Mouse (Mus musculus): ENCODE measurements around the gene Nfkbid.

Nfkbid gene

GRCm38 (mm10) chr7:30429327-30429726, 7.8 kb downstream of the Nfkbid start:
- intact Hi-C loops (cut with DNase I) = no loop called here

GRCm38 (mm10) chr7:30430191-30430590, 8.7 kb downstream of the Nfkbid start:
- intact Hi-C loops (cut with DNase I) = loop anchor here (5.0 kb wide), 2 partner anchors 33 to 83 kb away; no protein-coding TSS in a partner anchor

- intact Hi-C loops (cut with DNase I) = loop anchor here (1.0 to 5.0 kb wide), 3 partner anchors 34 to 84 kb away; no protein-coding TSS in a partner anchor
These were observed 10.3 kb downstream of the Nfkbid start for GRCm38 (mm10) chr7:30431793-30432192.

- intact Hi-C loops (cut with DNase I) = loop anchor here (5.0 kb wide), 2 partner anchors 37 to 87 kb away; no protein-coding TSS in a partner anchor
These were observed 12.7 kb downstream of the Nfkbid start for GRCm38 (mm10) chr7:30434238-30434637.

GRCm38 (mm10) chr7:30434701-30435100, 13.2 kb downstream of the Nfkbid start:
- intact Hi-C loops (cut with DNase I) = loop anchor here (5.0 kb wide), 3 partner anchors 37 to 87 kb away; no protein-coding TSS in a partner anchor

GRCm38 (mm10) chr7:30435156-30435555, 13.6 kb downstream of the Nfkbid start:
- intact Hi-C loops (cut with DNase I) = loop anchor here (5.0 kb wide), 1 partner anchor 37 kb away; no protein-coding TSS in a partner anchor

GRCm38 (mm10) chr7:30436879-30437278, 15.3 kb downstream of the Nfkbid start:
- intact Hi-C loops (cut with DNase I) = loop anchor here (5.0 kb wide), 1 partner anchor 35 kb away; no protein-coding TSS in a partner anchor

GRCm38 (mm10) chr7:30439734-30440133, 18.2 kb downstream of the Nfkbid start:
- intact Hi-C loops (cut with DNase I) = loop anchor here (5.0 kb wide), 1 partner anchor 33 kb away; no protein-coding TSS in a partner anchor

GRCm38 (mm10) chr7:30440697-30441096, 19.2 kb downstream of the Nfkbid start:
- intact Hi-C loops (cut with DNase I) = no loop called here

- intact Hi-C loops (cut with DNase I) = no loop called here
These were observed 22.2 kb downstream of the Nfkbid start for GRCm38 (mm10) chr7:30443696-30444095.

- intact Hi-C loops (cut with DNase I) = no loop called here
These were observed 22.8 kb downstream of the Nfkbid start for GRCm38 (mm10) chr7:30444154-30444970.

GRCm38 (mm10) chr7:30444971-30445751, 23.6 kb downstream of the Nfkbid start, which contains the start of gene Aplp1:
Gene Aplp1, minus strand, starts transcription at chr7:30445535.
- intact Hi-C loops (cut with DNase I) = loop anchor here (5.0 kb wide), 1 partner anchor 47 kb away; the partner anchor contains the start of gene Prodh2

- intact Hi-C loops (cut with DNase I) = no loop called here
These were observed 28.7 kb downstream of the Nfkbid start for GRCm38 (mm10) chr7:30450241-30450640.

GRCm38 (mm10) chr7:30453327-30453726, 31.8 kb downstream of the Nfkbid start:
- intact Hi-C loops (cut with DNase I) = no loop called here

- intact Hi-C loops (cut with DNase I) = no loop called here
These were observed 32.2 kb downstream of the Nfkbid start for GRCm38 (mm10) chr7:30453766-30454165.

GRCm38 (mm10) chr7:30454259-30454658, 32.7 kb downstream of the Nfkbid start:
- intact Hi-C loops (cut with DNase I) = no loop called here

- intact Hi-C loops (cut with DNase I) = no loop called here
These were observed 35.0 kb downstream of the Nfkbid start for GRCm38 (mm10) chr7:30456487-30456886.

GRCm38 (mm10) chr7:30456911-30457628, 35.5 kb downstream of the Nfkbid start:
- intact Hi-C loops (cut with DNase I) = no loop called here

GRCm38 (mm10) chr7:30457629-30458330, 36.2 kb downstream of the Nfkbid start, which contains the start of the genes Kirrel2 and Nphs1:
Gene Kirrel2, minus strand, starts transcription at chr7:30457690.
Gene Nphs1, plus strand, starts transcription at chr7:30458315.
- intact Hi-C loops (cut with DNase I) = no loop called here

GRCm38 (mm10) chr7:30459484-30459883, 38.0 kb downstream of the Nfkbid start:
- intact Hi-C loops (cut with DNase I) = no loop called here
